Mouse (Mus musculus): Measurements from ENCODE around the gene Ankrd13c.
"Not testable (repeated sequence)": the region's sequence is repeated elsewhere in the genome, so short reads cannot be mapped to it uniquely, and the experiment has no call there.

Ankrd13c gene

DNA sequence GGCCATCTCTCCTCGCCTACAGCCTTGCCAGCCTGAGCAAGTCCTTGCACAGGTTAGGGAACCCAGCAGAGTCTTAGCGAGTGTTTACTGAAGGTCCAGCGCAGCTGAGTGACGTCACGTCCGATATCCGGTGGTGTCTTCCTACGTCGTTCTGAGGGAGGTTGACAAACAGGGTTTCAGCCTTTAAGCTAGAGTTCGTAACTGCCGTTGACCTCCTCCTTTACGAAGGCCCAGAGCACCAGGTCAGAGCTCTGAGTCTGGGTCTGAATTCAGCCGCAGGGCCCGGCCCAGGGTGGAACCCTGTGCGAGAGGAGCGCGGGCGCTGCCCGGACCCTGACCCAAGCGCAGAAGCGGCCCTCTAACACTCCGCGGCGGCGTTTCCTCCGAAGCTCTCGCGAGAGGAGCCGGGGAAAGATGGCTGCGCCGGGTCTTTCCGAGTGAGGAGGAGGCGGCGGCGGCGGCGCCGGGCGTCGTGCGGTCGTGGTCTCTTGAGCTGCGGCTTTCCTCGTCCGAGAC is at the start of gene Ankrd13c:
Gene Ankrd13c (plus strand): TSS at position 397 of the 516 bp plus-strand sequence.
- peak; percentile 61 to 87 for DNase-seq (ENCODE audit: low read depth in 1 of 2, low spot score in 2 of 2)

DNA sequence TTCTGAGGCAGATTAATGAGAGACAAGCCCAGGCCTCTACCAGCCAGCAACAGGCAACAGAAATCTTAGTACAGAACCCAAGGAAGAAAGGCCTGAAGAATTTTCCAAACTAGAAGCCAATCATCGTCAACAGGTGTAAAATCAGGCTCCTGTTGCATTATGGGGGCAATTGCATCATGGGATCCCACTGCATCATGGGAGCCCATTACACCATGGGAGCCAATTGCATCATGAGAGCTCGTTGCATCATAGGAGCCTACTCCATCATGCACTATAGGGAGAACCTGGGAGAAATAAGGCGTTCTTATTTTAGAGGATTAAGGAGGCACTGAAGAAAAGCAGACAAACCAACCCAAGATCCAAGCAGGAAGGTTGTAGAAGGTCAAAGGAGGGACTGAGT is 49.4 kb upstream of the Ankrd13c start:
- no peak for DNase-seq (ENCODE audit: low read depth in 1 of 2, low spot score in 2 of 2)

DNA sequence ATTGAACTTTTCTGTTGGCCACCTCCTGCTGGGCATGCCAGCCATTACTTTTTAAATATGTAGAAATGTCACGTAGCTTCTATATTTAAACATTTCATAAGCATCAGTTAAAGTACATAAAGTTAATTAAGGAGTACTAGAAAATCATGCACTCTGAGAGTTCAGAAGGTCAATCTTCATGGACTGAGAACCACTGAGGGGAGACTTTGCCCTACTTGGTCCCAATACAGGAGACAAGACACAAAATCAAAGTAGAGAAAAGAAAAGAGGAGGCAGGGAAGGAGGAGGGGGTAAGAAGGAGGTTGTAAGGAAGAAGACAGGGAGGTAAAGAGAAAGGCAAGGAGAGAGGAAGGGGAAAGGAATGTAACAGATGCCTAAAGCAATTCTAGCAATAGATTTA is 47.1 kb upstream of the Ankrd13c start:
- DNase-seq (ENCODE audit: low read depth in 1 of 2, low spot score in 2 of 2), result no peak

DNA sequence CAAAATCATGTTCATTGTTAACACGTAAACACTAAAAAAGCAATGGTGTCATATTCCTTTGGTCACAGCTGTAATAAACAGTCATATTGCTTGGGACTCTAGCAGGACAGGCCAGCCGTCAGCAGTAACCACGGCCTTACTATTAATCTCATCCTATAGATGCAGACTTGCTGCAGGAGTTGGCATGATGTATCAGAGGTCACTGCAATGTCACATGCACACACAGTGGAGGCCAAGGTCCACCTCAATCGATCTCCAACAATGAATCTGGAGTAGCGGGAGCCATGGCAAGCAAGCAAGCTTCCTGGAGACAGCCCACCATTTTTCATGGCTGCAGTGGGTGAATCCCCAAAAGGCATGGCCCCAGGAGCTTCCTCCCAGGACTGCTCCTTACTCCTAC is 45.3 kb upstream of the Ankrd13c start:
- no peak for DNase-seq (ENCODE audit: low read depth in 1 of 2, low spot score in 2 of 2)

DNA sequence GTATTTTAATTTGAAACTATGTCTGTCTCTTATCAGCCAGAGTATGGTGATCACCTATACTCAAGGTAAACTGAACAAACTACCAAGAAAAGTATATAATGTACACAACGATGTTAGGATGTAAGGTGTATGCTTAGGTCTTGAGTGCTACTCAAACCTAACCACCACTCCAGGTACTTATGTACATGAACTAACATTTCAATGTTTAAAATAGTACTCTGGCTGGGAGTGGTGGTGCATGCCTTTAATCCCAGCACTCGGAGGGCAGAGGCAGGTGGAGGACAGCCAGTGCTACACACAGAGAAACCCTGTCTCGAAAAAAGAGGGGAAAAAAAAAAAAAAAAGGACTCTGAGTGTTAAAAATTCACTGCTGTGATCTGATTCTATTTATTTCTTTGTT is 38.9 kb upstream of the Ankrd13c start:
- DNase-seq (ENCODE audit: low read depth in 1 of 2, low spot score in 2 of 2), result no peak

DNA sequence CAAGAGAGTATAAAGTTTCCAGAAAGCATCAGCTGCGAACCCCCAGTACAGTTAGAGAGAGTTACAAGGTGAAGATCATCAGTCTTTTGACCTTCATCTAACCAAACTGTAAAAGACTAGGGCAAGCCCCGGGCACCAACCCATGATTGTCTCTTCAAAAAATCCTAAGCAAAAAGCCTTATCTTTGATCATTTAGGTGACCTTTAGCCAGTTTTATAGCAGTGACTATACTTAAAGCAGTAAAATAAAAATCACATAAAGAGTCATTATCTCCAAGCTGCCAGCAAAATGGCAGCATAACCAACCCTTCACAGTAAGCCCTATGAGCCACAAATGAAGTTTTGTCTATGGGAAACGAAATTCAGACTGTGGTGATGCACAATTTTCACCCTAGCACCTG is 36.8 kb upstream of the Ankrd13c start:
- DNase-seq (ENCODE audit: low read depth in 1 of 2, low spot score in 2 of 2), result no peak

DNA sequence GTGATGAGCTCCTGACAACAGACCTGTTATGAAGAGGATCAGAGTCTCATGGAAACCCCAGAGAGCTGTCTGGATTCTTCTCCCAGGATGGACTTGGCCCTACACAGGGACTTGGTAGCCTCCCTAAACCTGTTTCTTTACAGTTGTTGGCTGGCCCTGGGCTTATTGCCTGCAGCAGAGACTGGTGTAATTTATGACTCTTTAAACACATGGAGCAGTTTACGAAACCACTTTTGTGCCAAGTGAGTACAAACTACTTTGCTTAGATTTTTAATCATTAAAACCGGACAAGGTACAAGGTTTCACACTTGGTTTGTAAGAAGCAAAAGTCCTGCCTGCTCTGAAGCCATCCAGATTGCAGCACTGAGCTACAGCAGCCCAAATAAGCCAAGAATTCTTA is 34.9 kb upstream of the Ankrd13c start:
- DNase-seq (ENCODE audit: low read depth in 1 of 2, low spot score in 2 of 2), result no peak

DNA sequence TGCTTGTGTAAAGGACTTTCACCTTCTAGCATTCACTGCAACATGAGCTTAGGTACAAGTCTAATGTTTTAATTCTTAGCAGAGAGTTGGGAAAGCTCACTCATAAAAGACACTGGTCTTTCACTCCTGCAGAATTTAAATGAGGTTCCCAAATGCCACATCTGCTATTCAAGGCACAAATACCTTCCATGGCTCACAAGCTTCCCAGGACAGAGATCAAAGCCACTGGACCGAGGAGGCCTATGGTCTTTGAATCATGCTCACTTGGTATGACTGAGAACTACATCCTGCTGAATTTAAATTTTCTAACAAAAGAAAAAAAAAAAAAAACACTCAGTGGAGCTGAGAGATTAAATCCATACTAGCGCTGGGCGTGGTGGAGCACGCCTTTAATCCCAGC is 30.7 kb upstream of the Ankrd13c start:
- no peak for DNase-seq (ENCODE audit: low read depth in 1 of 2, low spot score in 2 of 2)

DNA sequence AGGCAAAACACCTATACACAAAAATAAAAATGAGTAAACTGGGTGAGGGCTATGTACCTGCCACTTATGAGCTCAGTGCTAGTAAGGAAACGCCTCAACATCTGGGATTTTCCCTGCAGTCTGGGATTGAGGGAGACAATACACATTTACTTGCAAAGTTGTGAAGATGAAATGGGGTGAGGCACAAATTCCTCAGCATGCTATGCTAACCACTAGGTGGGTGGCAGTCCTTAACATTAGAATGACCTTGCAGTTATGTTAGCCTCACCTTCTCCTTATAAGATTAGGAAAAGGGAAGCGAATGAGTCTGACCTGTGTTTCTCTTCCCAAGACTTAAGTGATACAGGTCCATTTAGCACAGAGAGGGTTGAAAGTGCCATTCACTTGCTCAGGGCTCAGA is 25.7 kb upstream of the Ankrd13c start:
- DNase-seq (ENCODE audit: low read depth in 1 of 2, low spot score in 2 of 2), result no peak

DNA sequence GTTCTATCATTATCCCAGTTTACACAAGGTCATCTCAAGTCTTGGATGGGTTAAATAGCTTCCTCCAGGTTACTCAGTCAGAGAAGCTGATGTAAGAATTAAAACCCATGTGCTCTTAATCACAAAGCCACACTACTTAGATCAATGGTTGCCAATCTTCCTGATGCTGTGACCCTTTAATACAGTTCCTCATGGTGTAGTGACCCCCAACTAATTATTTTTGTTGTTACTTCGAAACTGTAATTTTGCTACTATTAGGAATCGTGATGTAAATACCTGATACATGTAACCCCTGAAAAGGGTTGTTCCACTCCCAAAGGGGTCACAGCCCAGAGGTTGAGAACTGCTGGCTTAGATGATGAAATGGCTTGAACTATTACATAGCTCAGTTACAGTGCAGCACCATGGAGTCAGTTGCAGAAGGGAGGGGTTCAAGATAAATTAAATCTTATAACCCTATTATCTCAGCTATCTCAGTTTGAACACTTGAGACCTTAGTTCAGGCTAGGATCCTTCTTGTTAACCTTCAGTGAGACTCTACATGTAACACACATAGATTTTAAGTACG is 23.7 kb upstream of the Ankrd13c start:
- DNase-seq (ENCODE audit: low read depth in 1 of 2, low spot score in 2 of 2), result no peak

DNA sequence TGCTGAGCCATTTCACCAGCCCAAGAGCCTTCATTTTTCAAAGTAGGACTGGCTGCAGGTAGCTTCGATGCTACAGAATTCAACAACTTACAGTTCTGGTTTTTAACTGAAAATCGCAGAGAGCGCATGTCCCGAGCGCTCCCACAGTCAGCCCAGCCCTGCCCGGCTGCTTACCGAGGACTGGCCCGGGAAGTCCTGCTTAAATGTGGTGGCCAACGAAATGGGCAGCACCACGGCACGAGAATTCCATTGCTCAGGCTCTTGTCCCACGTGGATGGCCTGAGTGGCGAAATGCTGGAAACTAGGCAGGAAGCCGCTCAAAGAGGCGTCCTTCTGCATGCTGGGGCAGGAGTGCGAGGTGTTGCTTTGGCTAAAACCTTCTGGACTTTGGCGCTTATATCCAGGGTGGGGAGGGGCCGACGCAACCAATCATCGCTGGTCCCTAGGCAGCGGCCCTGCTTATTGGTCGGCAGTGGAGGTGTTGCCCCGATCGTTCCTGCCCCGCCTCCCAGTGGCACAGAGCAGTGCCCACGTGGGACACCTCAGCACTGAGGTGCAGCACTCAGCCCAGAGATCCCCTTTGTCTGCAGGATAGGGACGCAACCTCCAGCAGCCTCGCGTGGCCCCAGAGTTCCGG is 22.2 kb upstream of the Ankrd13c start, which contains the start of gene Cth:
Gene Cth (minus strand): TSS at position 386 of the 637 bp plus-strand sequence.
- DNase-seq (ENCODE audit: low read depth in 1 of 2, low spot score in 2 of 2), result no peak

DNA sequence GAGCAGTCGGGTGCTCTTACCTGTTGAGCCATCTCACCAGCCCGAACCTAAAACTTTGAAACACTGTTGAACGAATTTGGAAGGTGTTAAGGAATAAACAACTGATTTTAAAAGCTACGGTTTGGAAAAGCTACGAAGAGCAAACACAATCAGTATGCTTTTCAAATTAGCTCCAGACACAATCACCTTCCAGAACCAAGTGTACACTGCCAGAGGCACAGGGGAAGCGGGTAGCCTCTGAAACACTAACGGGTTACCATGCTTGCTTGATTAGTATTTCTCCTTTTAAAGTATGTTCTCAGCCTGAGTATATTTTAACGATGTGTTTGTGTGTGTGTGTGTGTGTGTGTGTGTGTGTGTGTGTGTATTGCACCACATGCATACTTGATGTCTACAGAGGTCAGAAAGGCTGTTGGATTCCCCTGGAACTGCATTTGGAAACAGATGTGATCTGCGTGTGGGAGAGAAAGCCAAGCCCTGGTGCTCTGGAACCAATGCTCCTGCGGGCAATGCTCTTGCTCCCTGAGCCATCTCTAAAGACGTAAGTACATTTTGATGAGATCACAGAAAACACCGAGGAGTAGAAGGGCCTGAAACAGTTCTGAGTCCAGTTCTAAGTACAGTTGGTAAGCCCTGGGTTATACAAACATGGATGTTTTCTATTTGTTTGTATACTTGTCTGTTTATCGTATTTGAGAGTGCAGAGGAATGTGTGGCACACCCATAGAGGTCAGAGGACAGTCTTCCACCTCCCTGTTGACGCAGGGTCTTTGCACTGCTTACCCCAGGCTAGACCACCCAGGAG is 21.1 kb upstream of the Ankrd13c start:
- no peak for DNase-seq (ENCODE audit: low read depth in 1 of 2, low spot score in 2 of 2)

DNA sequence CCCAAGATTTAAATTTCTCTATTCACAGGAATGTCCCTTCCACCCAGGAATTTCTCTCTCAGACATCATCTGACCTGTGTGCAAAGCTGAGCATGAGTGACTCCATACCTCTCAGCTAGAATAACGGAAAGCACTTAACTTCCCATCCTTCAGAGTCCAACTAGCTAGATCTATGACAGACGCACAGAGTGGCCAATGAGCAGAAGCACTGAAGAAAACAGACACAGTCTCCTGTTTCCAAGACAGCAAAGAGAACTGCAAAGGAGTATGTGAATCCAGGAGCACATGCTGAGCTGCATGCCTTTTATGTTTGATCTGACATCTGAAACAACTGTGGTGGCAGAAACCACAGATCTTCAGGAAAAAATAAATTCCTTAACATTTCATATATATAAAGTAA is 20.3 kb upstream of the Ankrd13c start:
- no peak for DNase-seq (ENCODE audit: low read depth in 1 of 2, low spot score in 2 of 2)

DNA sequence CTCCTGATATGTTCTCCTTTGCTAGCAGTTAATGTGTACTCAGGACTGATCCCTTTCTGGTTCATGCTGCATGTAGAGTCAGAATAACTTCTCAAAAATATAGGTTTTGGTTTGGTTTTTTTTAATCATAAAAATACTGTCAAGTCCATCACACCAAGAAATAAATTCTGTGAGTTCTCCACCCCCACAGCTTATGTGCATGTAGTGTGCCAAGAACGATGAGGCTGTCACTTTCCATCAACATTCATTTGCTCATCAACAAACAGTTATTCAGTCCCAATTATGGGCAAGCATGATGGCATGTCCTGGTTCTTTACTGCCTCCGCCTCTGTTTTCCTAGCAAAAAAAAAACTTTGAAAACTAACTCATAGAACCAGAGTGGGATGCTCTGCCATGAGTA is 18.3 kb upstream of the Ankrd13c start:
- no peak for DNase-seq (ENCODE audit: low read depth in 1 of 2, low spot score in 2 of 2)

DNA sequence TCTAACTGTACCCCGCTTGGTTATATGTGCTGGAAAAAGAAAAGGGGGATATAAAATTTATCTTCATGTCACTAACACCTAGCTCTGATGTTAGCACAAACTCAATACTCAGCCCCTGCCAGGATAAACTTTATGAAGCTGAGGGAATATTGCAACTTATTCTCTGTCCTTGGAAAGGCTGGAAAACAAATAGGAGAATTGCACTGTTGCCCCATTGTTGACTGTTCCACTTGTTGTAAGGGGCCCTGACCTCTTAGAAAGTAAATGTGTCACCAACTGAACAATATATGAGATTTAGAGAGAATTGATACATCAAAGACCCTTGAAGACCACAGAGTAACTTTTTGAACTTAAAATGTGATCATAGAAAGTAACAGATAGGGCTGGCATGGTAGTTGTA is 17.6 kb upstream of the Ankrd13c start:
- no peak for DNase-seq (ENCODE audit: low read depth in 1 of 2, low spot score in 2 of 2)

DNA sequence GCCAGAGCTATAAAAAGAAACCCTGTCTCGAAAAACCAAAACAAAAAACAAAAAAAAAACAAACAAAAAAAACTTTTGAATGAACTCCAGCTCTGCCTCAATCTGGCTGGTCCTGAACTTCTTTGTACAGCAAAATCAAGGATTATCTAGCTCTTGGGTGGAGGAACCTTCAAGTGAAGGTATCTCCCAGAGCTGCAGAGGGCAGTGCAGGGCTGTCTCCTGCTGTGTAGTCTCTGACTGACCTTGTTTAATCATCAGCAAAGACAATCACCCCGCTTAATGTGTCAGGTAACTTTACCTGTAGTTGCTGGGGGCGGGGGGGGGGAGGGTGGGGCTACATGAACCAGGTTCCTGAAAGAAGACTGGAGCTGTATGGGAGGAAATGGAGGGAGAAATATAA is 15.4 kb upstream of the Ankrd13c start:
- no peak for DNase-seq (ENCODE audit: low read depth in 1 of 2, low spot score in 2 of 2)

DNA sequence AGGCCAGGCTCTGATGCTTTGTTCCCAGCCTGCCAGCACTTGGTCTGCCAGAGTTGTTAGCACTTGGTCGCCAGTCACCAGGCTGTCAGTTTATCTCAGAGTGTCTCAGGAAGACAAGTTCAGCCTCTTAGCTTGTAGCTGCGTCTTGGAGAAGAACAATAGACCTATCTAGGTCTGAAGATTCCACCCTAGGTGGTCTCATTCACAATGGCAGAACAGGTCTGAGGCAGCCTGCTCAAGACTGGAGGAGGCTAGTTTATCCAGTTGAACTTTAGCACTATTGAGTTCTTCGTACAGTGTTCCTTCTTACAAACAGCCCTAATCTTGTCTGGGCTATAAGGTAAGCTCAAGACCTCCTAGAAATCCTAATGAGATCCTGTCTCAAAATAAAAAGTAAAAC is 15.0 kb upstream of the Ankrd13c start:
- no peak for DNase-seq (ENCODE audit: low read depth in 1 of 2, low spot score in 2 of 2)

DNA sequence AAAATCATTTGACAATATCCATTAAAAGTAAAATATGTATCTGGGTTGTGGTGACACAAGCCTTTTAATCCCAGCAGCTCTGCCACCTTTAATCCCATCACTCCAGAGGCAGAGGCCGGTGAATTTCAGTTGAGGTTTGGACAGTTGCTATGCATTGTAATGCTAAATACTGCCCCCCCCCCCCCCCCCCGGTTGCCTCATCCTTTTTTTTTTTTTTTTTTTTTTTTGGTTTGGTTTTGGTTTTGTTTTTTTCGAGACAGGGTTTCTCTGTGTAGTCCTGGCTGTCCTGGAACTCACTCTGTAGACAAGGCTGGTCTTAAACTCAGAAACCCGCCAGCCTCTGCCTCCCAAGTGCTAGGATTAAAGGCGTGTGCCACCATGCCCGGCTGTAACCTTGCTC is 13.8 kb upstream of the Ankrd13c start:
- DNase-seq (ENCODE audit: low read depth in 1 of 2, low spot score in 2 of 2), result not testable (repeated sequence)

DNA sequence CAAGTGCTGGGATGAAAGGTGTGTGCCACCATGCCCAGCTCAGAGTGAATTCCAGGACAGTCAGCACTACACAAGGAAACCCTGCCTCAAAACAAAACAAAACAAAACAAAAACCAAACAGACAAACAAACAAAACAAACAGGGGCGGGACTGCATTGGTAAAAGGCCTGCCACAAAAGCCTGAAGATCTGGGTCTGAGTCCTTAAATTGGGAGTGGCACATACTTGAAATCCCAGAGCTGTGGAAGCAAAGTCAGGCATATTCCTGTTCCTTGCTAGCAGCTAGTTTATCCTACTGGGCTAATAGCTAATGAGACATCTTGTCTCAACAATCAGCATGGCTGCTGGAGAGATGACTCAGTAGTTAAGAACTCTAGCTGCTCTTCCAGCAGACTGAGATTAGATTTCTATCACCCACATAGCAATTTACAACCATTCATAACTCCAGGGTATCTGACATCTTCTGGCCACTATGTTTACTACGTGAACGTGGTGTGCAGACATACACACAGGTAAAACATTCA is 12.7 kb upstream of the Ankrd13c start:
- no peak for DNase-seq (ENCODE audit: low read depth in 1 of 2, low spot score in 2 of 2)

DNA sequence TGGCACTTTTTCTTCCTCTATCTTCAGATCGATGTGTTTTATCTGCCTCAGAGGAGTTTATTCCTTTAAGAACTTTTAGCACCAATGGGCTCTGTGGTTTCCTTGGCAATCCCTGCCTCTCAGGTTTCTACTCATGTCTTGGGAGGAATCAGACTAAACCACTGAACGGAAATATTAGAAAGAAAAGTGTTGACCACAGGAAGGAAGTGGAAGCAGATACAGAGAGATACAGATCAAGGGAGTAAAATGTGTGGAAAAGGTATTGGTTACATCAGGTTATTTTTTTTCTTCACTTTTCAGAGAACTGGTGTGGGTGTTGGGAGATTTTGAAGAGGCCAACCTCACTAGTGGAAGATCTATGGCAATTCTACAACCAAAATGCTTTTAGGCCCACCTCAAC is 8.5 kb upstream of the Ankrd13c start:
- DNase-seq (ENCODE audit: low read depth in 1 of 2, low spot score in 2 of 2), result no peak

DNA sequence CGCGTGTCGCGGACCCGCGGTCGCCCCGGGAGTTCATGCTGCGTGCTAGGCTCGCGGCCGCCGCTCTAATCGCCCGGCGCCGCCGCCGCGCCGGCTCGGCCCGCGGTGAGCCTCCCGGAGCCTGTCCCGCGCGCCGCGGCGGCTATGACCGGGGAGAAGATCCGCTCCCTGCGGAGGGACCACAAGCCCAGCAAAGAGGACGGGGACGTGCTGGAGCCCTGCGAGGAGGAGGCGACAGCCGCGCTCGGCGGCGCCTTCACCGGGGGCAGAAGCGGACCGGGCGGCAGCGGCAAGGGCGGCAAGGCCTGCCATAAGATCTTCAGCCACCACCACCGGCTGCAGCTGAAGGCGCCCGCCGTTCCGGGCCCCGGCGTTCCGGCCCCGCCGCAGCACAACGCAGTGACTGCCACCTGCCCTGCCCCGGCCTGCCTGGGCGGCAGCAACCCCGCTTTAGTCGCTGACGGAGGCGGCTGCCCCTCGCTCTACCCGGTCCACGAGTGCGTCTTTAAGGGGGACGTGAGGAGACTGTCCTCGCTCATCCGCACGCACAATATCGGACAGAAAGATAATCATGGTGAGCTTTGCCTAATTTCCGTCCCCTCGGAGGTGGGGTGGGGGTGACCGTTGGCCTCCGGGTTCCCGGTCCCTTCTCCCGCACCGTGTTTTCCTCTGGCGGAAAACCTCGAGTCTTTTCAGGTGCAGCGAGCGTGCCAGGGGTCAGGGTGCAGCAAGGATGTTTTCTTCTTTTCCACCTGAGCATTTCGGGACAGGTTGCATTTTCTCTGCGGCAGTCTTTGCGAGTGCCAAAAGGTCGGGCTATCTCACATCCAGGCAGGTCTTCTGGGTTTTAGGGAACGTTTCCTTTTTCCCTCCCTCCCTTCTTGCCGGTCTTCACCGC is 593 bp downstream of the Ankrd13c start:
- peak in 1 of 2 experiments; percentile 5 for DNase-seq (ENCODE audit: low read depth in 1 of 2, low spot score in 2 of 2)
